Mouse (Mus musculus) T-cell, adult 2 months (primary cell): Measurements from ENCODE around the gene Pola1.

Source experiments
- DNase-seq: peaks from one replicate; pipeline ENCODE4 v3.0.0; 2022; ENCODE audit warnings: low spot score

Gene Pola1

GRCm38 (mm10) chrX:93288339-93288738 is 343.6 kb downstream of the Pola1 start:
- no peak for DNase-seq

DNA sequence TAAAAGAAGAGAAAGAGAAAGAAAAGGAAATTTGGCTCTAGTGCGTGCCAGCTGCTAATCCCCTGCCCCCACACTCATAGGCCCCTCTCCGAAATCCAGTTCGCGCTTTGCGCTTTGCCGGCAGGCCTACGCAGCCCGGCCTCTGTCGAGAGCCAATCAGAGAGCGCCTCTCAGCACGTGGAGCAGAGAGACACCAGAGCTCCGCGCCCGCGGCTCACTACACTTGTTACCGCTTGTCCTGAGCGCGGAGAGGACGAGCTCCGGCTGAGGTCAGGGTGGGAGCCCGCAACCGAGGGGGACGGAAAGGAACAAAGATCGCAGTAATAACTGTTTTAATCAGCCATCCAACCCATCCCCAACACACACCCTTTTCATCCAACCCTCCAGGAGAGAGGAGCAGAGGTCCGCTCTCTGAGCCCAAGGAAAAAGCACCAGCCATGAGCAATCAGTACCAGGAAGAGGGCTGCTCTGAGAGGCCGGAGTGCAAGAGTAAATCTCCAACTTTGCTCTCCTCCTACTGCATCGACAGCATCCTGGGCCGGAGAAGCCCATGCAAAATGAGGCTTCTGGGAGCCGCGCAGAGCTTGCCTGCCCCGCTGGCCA is 345.6 kb downstream of the Pola1 start, which contains the start of gene Arx:
Gene Arx, plus strand, starts transcription at position 155 of the 603 bp plus-strand sequence.
- DNase-seq = peak; percentile 10

DNA sequence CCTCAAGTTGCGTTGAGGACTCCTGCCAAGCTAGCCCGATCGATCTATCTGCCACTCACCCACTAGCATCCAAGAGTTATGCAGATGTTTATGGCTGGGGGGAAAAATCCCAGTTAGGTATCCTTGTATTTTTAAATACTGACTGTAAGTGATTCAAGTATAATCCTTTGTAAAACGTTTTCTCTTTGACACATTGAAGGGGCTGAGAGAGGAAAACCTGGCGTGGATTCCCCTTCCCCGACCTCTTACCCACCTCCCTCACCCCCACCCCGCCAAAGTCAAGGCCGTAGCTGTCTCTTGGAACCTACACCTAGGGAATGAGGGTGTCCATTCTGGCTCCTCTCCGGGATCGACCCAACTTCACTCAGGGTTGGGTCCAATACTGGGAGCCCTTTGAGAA is 346.9 kb downstream of the Pola1 start:
- DNase-seq = no peak

- DNase-seq = no peak
Observed at GRCm38 (mm10) chrX:93281756-93282155, 350.2 kb downstream of the Pola1 start.

DNA sequence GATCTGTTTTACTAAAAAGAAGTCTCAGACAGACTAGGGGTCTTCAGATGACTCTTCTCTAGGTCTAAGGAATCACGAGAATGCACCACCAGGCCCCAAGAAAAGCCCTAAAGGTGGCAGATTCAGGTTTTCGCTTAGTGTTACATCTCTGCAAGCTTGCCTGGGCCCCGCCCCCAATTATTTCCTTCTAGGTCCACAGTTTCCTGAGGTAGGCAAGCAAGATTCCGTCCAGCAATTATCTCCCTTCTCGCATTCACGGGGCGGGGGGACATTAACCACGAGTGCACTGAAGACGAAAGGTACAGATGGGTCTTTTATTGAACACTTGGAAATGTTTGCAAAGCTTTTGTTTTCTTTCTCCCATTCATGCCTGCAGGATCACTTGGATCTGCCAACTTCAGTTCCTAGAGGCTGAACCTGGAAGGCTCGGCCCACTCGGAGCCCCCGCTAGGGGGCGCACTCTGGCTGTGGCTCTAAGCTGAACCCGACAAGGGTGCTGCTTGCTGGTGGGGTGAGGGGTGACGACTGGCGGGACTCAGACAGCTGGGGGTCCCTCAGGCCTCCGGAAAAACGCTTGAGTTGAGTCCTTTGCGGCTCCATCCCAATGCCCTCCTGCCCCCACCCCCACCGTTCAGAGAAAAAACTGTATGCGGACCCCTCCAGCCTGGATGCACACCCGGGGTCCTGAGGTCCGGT is 350.8 kb downstream of the Pola1 start:
- peak; percentile 8 for DNase-seq

DNA sequence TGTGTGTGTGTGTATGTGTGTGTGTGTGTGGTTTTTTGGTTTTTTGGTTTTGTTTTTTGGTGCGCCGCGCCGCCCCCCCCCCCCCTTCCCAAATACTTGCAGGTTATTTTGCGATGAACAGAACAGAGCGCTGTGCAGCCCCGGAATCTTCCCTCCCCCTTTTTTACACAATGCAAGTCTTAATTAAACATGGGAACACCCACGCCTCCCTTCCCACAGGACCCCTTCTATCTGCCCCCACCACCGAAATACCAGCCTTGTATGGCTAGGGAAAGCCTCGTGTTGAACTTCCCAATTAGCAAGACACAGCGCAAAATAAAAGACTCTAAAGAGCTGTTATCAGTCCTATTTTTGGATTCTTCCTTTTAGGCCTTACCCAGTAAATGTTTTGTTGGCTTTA is 352.0 kb downstream of the Pola1 start:
- DNase-seq = no peak

GRCm38 (mm10) chrX:93275689-93276088 is 356.3 kb downstream of the Pola1 start:
- DNase-seq = no peak
